Comparison of ENCODE assay signal across 17 mouse cellular contexts in genomic region chr12:5269936-5270335, GRCm38 (mm10).
"Had no signal": no experiment of that assay in that cellular context is flagged by ENCODE, and none has a peak within 500 bp of the region (broad histone marks: within the 10 kb centered on the region; RNA-seq: fewer than 3 reads in every experiment).

No protein-coding gene starts in this region.

- H3K9ac ChIP-seq: limb, embryonic 12.5 days; liver, embryonic 13.5 days; liver, postnatal 0 days; midbrain, embryonic 15.5 days; neural tube, embryonic 15.5 days had no signal

- ATAC-seq: liver, postnatal 0 days; midbrain, embryonic 15.5 days had no signal

- H3K27ac ChIP-seq: liver, embryonic 13.5 days; macrophage; midbrain, embryonic 15.5 days; neural tube, embryonic 15.5 days had no signal

- H3K4me2 ChIP-seq: limb, embryonic 12.5 days; liver, embryonic 13.5 days; midbrain, embryonic 11.5 days; midbrain, embryonic 15.5 days; neural tube, embryonic 15.5 days had no signal

- H3K4me1 ChIP-seq: megakaryocyte, embryonic 14.5 days had no signal

- H3K4me3 ChIP-seq: limb, embryonic 12.5 days; liver, embryonic 13.5 days; megakaryocyte, embryonic 14.5 days; midbrain, embryonic 15.5 days; neural tube, embryonic 15.5 days had no signal

- H3K9me3 ChIP-seq: liver, embryonic 13.5 days; megakaryocyte, embryonic 14.5 days; midbrain, embryonic 15.5 days; neural tube, embryonic 15.5 days had no signal

- DNase-seq: kidney, adult 18-20 months; kidney, postnatal 10 days; kidney, postnatal 4 days; liver; liver, embryonic 13.5 days; liver, postnatal 0 days; lung, postnatal 10 days; right cerebral cortex, postnatal 4 days; spleen, adult 18-20 months; thymus, adult 18-20 months; thymus, postnatal 14 days had no signal

- H3K36me3 ChIP-seq: limb, embryonic 12.5 days; liver, embryonic 13.5 days; midbrain, embryonic 15.5 days; neural tube, embryonic 15.5 days had no signal

- H3K27me3 ChIP-seq: limb, embryonic 12.5 days; liver, embryonic 13.5 days; megakaryocyte, embryonic 14.5 days; midbrain, embryonic 15.5 days; neural tube, embryonic 15.5 days had no signal
